20 mouse cellular contexts compared by ENCODE assay signal in genomic region chr4:100178316-100178715, GRCm38 (mm10).
A peak's percentile ranks its signal among the peaks of the same experiment; 100 is the strongest.
DNase-seq lines count a peak whose midpoint lies in the region; ATAC-seq and TF ChIP-seq lines count a peak whose summit lies in the region.
"Had no signal": no experiment of that assay in that cellular context is flagged by ENCODE, and none has a peak within 500 bp of the region (broad histone marks: within the 10 kb centered on the region; RNA-seq: fewer than 3 reads in every experiment).

No protein-coding gene starts in this region.

- no peak overlapping the region for H3K4me2 ChIP-seq in lung, embryonic 14.5 days
- H3K4me2 ChIP-seq: forebrain, embryonic 13.5 days; heart, embryonic 13.5 days; hindbrain, embryonic 12.5 days had no signal

- 53% methylated on average over 3 of the region's 3 CpGs for WGBS in lung, embryonic 14.5 days

- ATAC-seq in lung, embryonic 14.5 days (ENCODE audit: insufficient read depth): no peak
- ATAC-seq: forebrain, embryonic 13.5 days; forebrain, postnatal 0 days; hindbrain, embryonic 16.5 days; inflammation-experienced regulatory T-cells, adult 6 months had no signal

- DNase-seq in adrenal gland, postnatal 14 days: peak; percentile 37
- no peak for DNase-seq in adrenal gland, postnatal 10 days
- peak; percentile 10 for DNase-seq in lung, embryonic 14.5 days
- DNase-seq in lung, postnatal 14 days: no peak
- DNase-seq in ovary, adult 18-20 months (ENCODE audit: low spot score): peak; percentile 17
- no peak for DNase-seq in ovary, postnatal 14 days (ENCODE audit: low spot score)
- peak; percentile 55 to 56 for DNase-seq in adrenal gland, postnatal 36 days
- no peak for DNase-seq in left cerebral cortex, postnatal 25 days (ENCODE audit: low spot score in 2 of 2)
- DNase-seq: cerebellum, adult 11-12 months; cerebellum, adult 9-10 months; forebrain, postnatal 0 days; gastrocnemius, postnatal 14 days; heart, postnatal 4 days; kidney, adult 11 months had no signal

- no peaks in the 10 kb centered on the region for H3K9me3 ChIP-seq in lung, embryonic 14.5 days (ENCODE audit: low read depth, low read length)
- H3K9me3 ChIP-seq: embryonic facial prominence, embryonic 10.5 days; forebrain, embryonic 13.5 days; heart, embryonic 13.5 days; hindbrain, embryonic 12.5 days had no signal

- peaks cover 5% of the 10 kb centered on the region for H3K4me1 ChIP-seq in lung, embryonic 14.5 days (ENCODE audit: insufficient read depth)
- H3K4me1 ChIP-seq: forebrain, embryonic 13.5 days; hindbrain, embryonic 12.5 days had no signal

- no peak for TF ChIP-seq CTCF in lung, embryonic 14.5 days (IDR thresholded peaks at IDR 0.05; ENCODE audit: low read depth)

- H3K27me3 ChIP-seq in lung, embryonic 14.5 days (ENCODE audit: insufficient read depth, low read length): no peaks in the 10 kb centered on the region
- H3K27me3 ChIP-seq: forebrain, embryonic 13.5 days; heart, embryonic 13.5 days; hindbrain, embryonic 12.5 days had no signal

- no peak overlapping the region for H3K27ac ChIP-seq in lung, embryonic 14.5 days (ENCODE audit: low read depth)
- H3K27ac ChIP-seq: embryonic facial prominence, embryonic 10.5 days; forebrain, embryonic 13.5 days; heart, embryonic 13.5 days; hindbrain, embryonic 12.5 days had no signal

- H3K9ac ChIP-seq in lung, embryonic 14.5 days: no peak overlapping the region
- H3K9ac ChIP-seq: forebrain, embryonic 13.5 days; forebrain, postnatal 0 days; heart, embryonic 13.5 days; hindbrain, embryonic 12.5 days had no signal

- no peaks in the 10 kb centered on the region for H3K36me3 ChIP-seq in lung, embryonic 14.5 days (ENCODE audit: insufficient read depth)
- H3K36me3 ChIP-seq: embryonic facial prominence, embryonic 10.5 days; heart, embryonic 13.5 days; hindbrain, embryonic 12.5 days had no signal

- no peak overlapping the region for H3K4me3 ChIP-seq in lung, embryonic 14.5 days (ENCODE audit: low read depth, low read length)
- H3K4me3 ChIP-seq: embryonic facial prominence, embryonic 10.5 days; forebrain, embryonic 13.5 days; heart, embryonic 13.5 days; hindbrain, embryonic 12.5 days had no signal

- intact Hi-C loops in left cerebral cortex, postnatal 25 days (cut with DNase I): loop anchor here (5.0 kb wide), 1 partner anchor 89 kb away; no protein-coding TSS in a partner anchor

Comparison
In these comparisons a context has a peak if more than half of its experiments do, and no peak if none do; other contexts are left out.
1. DNase-seq: peak in adrenal gland, postnatal 14 days (single experiment), lung, embryonic 14.5 days (single experiment), ovary, adult 18-20 months (single experiment) and adrenal gland, postnatal 36 days (2 of 2); none in adrenal gland, postnatal 10 days (single experiment), lung, postnatal 14 days (single experiment), ovary, postnatal 14 days (single experiment) and left cerebral cortex, postnatal 25 days (0 of 2).